In the genomic region with DNA sequence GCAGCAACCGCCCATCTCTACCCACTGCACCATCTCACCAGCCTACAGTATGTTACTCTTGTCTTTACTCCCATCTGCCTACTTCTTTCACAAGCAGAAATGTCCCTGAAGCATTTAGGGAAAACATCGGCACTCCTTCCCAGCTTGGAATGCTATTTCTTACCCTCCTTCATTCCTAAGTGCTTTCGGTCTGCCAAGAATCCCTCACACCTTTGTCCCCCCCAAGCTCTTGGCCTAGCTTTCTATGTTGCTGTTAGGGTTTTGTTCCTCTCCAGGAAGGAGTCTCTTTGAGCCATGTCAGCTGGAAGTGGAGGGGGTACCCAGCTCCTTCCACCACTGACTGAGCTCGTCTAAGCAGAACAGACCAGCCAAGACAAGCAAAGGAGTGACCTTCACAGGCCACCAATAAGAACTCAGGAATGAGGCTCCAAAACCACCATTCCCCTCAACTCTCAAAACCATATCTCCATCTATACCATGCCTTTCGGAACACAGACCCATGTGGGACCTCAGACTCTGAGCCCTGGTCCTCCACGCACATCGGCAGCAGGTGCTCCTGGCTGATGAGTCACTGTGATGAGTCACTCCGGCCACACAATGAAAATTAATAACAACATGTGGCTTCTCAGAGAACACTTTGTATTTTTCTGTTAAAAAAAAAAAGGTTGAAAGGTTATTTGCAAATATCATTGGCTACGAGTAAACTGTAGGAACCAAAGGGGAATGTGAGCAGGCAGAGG, we compare ENCODE assay signal across 13 mouse cellular contexts.
DNase-seq lines count a peak whose midpoint lies in the region; ATAC-seq and TF ChIP-seq lines count a peak whose summit lies in the region.
"Had no signal": no experiment of that assay in that cellular context is flagged by ENCODE, and none has a peak within 500 bp of the region (broad histone marks: within the 10 kb centered on the region; RNA-seq: fewer than 3 reads in every experiment).

No protein-coding gene starts in this region.

- no peak overlapping the region for H3K4me2 ChIP-seq in intestine, postnatal 0 days (replicated peaks; ENCODE audit: low read depth)
- H3K4me2 ChIP-seq in intestine, embryonic 15.5 days (replicated peaks) = no peak overlapping the region
- H3K4me2 ChIP-seq: heart, embryonic 13.5 days; liver, embryonic 12.5 days; midbrain, embryonic 13.5 days had no signal

- no peak overlapping the region for H3K27ac ChIP-seq in intestine, postnatal 0 days (ENCODE audit: low read depth, low read length)
- no peak overlapping the region for H3K27ac ChIP-seq in intestine, embryonic 15.5 days
- H3K27ac ChIP-seq: heart, embryonic 13.5 days; liver, embryonic 12.5 days; midbrain, embryonic 13.5 days had no signal

- 72% methylated on average over 9 of the region's 9 CpGs for WGBS in intestine, postnatal 0 days
- WGBS in intestine, embryonic 15.5 days = 77% methylated on average over 9 of the region's 9 CpGs

- peak; percentile 80 to 81 for DNase-seq in adrenal gland, adult (ENCODE audit: inconsistent age in 2 of 2, low spot score in 1 of 2)
- DNase-seq in adrenal gland, postnatal 4 days (ENCODE audit: low spot score in 2 of 2) = no peak
- peak; percentile 44 for DNase-seq in 3134 (ENCODE audit: extremely low read depth, insufficient read length, low spot score)
- peak; percentile 46 for DNase-seq in adrenal gland, postnatal 25 days
- DNase-seq in thymus, postnatal 0 days (ENCODE audit: low spot score) = no peak
- DNase-seq in layer of hippocampus, adult 9-10 months (ENCODE audit: low spot score) = no peak
- DNase-seq: B cell, adult 2 months; right cerebral cortex, postnatal 4 days had no signal

- H3K4me3 ChIP-seq in intestine, postnatal 0 days (ENCODE audit: low read depth, low read length) = no peak overlapping the region
- no peak overlapping the region for H3K4me3 ChIP-seq in intestine, embryonic 15.5 days (replicated peaks)
- H3K4me3 ChIP-seq: heart, embryonic 13.5 days; liver, embryonic 12.5 days; midbrain, embryonic 13.5 days had no signal

- TF ChIP-seq CTCF in intestine, postnatal 0 days (IDR thresholded peaks at IDR 0.05; ENCODE audit: low read depth) = no peak

- no peaks in the 10 kb centered on the region for H3K27me3 ChIP-seq in intestine, postnatal 0 days (replicated peaks; ENCODE audit: control insufficient read depth, insufficient read depth, low read length)
- no peaks in the 10 kb centered on the region for H3K27me3 ChIP-seq in intestine, embryonic 15.5 days (replicated peaks)
- H3K27me3 ChIP-seq: heart, embryonic 13.5 days; liver, embryonic 12.5 days; midbrain, embryonic 13.5 days had no signal

- H3K9ac ChIP-seq in intestine, postnatal 0 days (ENCODE audit: low read depth, low read length) = no peak overlapping the region
- no peak overlapping the region for H3K9ac ChIP-seq in intestine, embryonic 15.5 days
- H3K9ac ChIP-seq: heart, embryonic 13.5 days; liver, embryonic 12.5 days; midbrain, embryonic 13.5 days had no signal

- peak; percentile 31; the same call in 1 of the 2 replicates for ATAC-seq in intestine, postnatal 0 days
- ATAC-seq in intestine, embryonic 15.5 days = no peak
- ATAC-seq: liver, embryonic 12.5 days; midbrain, embryonic 13.5 days had no signal

- no peaks in the 10 kb centered on the region for H3K4me1 ChIP-seq in intestine, postnatal 0 days (replicated peaks; ENCODE audit: control insufficient read depth, insufficient read depth, low read length)
- H3K4me1 ChIP-seq in intestine, embryonic 15.5 days (replicated peaks) = no peaks in the 10 kb centered on the region
- H3K4me1 ChIP-seq: liver, embryonic 12.5 days; midbrain, embryonic 13.5 days had no signal

- H3K36me3 ChIP-seq in intestine, postnatal 0 days (ENCODE audit: control insufficient read depth, insufficient read depth) = no peaks in the 10 kb centered on the region
- H3K36me3 ChIP-seq in intestine, embryonic 15.5 days = no peaks in the 10 kb centered on the region
- H3K36me3 ChIP-seq: heart, embryonic 13.5 days; liver, embryonic 12.5 days; midbrain, embryonic 13.5 days had no signal

- no peaks in the 10 kb centered on the region for H3K9me3 ChIP-seq in intestine, postnatal 0 days (ENCODE audit: control insufficient read depth)
- H3K9me3 ChIP-seq in intestine, embryonic 15.5 days = no peaks in the 10 kb centered on the region
- H3K9me3 ChIP-seq: liver, embryonic 12.5 days; midbrain, embryonic 13.5 days had no signal

Comparison
In these comparisons a context has a peak if more than half of its experiments do, and no peak if none do; other contexts are left out.
1. DNase-seq: peak in adrenal gland, adult (2 of 2), 3134 (single experiment) and adrenal gland, postnatal 25 days (single experiment); none in adrenal gland, postnatal 4 days (0 of 2), thymus, postnatal 0 days (single experiment) and layer of hippocampus, adult 9-10 months (single experiment).